Mouse (Mus musculus) gastrocnemius, postnatal 36 days (tissue): ENCODE data around the gene Arglu1. TPM values are rescaled to one million over a fixed set of nuclear protein-coding genes. Genes with fewer than 3 reads are reported as not detected.

ENCODE experiments used
- DNase-seq, 2 experiments: peaks; one replicate each; pipeline ENCODE4 v3.0.0; 2022
- intact Hi-C: fragments of 180-260 bp; cut with DNase I; formaldehyde crosslinking; loops from one replicate; pipeline ENCODE4 v1.15.1; 2025
- total RNA-seq, 2 experiments: library from RNA; stranded (reverse); gene quantifications; 2 replicates each; pipeline ENCODE4 v1.2.3; 2021

Arglu1 gene
- total RNA-seq, 2 experiments from 2014 or later = 31.0 to 34.5 TPM

- DNase-seq = peak in 1 of 2 experiments; percentile 22
- intact Hi-C loops = loop anchor here (5.0 to 10.0 kb wide), 2 partner anchors 332 to 514 kb away; no protein-coding TSS in a partner anchor
These were observed 29.8 kb downstream of the Arglu1 start for GRCm38 (mm10) chr8:8660307-8661098.

GRCm38 (mm10) chr8:8659503-8660306 is 30.6 kb downstream of the Arglu1 start:
- peak in 1 of 2 experiments; percentile 42 for DNase-seq
- intact Hi-C loops = loop anchor here (5.0 to 10.0 kb wide), 2 partner anchors 333 to 515 kb away; no protein-coding TSS in a partner anchor

GRCm38 (mm10) chr8:8658426-8659224 is 31.7 kb downstream of the Arglu1 start:
- peak; percentile 69 to 73 for DNase-seq
- intact Hi-C loops = no loop called here

DNA sequence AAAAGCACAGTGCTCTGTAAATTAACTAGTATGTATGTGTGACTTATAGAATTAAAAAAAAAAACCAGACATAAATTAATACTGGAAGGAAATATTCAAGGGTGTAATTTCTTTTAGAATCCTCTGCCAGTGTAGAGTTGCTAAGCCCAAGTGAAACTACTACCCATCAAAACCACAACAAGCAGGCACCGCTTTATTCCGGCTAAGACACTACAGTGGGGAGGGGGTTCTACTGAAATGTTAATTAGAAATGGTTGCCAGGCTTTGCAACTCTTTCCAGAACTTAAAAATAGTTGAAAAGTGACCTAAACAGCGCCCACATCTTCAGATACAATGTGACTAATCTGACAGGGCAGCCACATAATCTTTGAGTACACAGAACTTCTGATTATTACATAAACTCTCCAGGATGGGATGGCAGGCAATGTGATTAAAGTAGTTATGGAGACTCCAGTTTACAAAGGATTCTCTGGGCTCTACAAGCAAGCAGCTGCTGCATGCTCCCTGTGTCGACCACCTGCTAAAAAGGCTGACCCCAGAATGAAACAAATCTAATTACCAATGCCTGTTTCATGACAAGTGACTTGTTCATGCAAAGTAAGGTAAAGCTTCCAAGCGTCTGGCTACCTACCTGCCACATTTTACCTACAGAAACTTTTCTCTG is 32.5 kb downstream of the Arglu1 start:
- intact Hi-C loops = no loop called here
- DNase-seq = no peak

- intact Hi-C loops = no loop called here
- DNase-seq = no peak
These were observed 33.5 kb downstream of the Arglu1 start for GRCm38 (mm10) chr8:8656578-8657441.

DNA sequence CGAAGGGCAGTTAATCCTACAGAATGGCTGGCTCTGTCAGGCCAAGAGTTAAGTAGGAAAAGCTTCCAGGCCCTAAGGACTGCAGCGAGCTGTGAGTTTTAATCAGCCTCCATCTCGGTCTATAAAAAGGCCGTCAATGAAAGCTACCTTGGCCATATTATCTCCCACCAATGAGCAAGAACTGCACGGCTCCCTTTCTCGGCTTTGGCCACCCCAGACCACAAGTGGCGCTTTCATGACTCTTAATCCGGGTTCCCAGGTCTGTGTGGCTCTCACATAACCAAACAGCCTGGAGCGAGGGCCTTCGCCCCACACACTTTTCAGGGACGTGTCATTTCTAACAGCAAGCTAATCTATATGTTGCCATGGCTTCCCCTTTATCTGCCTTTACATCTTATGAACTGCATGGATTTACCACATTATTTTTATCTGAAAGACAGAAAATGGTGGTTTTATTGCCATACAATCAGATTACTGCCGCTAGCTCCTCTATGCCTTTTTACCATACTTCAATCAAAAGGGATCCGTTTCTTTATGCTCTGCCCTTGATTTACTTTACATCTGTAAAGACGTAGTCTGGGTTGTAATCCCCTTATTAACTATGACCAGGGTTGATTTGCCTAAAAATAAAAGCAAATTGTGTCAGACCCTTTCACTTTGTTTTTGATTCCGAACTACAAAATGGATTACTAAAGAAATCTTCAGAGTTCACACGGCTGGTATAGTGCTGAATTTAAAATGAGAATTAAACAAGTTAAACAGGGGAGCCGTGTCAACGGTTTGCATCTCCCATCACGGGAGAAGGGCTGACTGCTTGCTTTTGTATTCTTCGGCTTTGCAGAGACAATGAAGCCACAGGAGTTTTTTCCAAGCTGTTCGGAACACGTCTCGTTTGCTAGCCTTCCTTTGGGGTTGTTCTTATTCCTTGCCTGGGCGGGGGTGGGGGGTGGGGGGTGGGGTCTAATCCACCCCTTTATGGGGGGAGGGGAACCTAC is 34.7 kb downstream of the Arglu1 start:
- intact Hi-C loops = no loop called here

GRCm38 (mm10) chr8:8653906-8654489 is 36.3 kb downstream of the Arglu1 start:
- intact Hi-C loops = no loop called here
- no peak for DNase-seq

More for the DNA sequence above, 34.7 kb downstream of the Arglu1 start:
- DNase-seq = no peak

DNA sequence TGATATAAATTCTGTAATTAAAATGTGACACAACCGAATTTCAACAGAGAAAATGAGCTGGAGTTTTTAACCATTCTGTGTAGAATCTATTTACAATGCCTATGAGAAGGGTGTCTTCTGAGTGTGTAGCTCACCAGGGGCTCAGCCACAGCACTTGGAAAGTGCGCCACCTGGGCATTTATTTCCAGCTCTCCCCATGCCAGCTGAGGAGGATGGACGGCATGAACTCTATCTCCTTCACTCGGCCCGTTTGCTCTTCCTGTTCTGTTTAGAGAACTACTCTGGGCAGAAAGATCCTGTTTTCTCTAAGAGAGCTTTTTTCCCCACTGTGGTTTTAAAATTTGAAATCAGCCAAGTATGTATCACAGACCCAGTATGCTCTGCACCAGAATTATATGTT is 37.0 kb downstream of the Arglu1 start:
- intact Hi-C loops = no loop called here
- no peak for DNase-seq

DNA sequence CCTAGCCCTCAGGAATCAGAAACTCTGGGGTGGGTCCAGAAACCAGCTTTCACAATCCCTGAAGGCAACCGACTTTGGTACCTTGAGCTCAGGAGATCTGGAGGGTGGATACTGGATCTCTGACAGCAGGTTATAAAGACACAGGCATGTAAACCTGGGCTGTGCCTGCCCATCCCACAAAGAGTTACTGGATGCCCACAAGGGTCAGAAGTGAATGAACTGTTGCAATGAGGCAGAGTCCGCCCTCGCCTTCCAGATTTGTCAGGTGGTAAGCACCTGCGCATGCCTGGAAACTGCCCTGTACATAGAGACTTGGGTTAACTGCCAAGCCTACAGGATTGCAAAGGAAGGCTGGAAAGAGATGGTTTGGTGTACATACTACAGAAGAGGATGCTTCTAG is 37.9 kb downstream of the Arglu1 start:
- DNase-seq = no peak
- intact Hi-C loops = no loop called here

- no peak for DNase-seq
- intact Hi-C loops = no loop called here
These were observed 40.4 kb downstream of the Arglu1 start for GRCm38 (mm10) chr8:8649944-8650343.

DNA sequence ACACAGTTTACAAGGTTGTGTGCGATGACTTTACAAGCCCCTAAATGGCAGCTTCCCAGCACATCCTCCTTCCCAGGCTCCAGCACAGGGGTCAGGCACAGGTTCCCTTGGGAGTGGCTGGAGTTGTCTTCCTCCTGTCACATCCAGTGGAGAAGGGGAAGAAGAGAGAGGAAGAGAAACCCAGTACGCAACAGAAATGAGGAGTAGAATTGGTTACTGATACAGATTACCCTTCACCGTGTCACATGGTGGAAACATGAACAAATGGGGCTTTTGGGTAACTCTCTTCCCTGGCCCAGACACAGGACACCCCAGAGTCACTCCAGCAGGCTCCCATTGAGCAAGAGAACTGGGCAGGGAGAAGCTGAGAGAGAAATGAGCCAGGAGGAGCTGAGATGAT is 40.8 kb downstream of the Arglu1 start:
- intact Hi-C loops = no loop called here
- no peak for DNase-seq

DNA sequence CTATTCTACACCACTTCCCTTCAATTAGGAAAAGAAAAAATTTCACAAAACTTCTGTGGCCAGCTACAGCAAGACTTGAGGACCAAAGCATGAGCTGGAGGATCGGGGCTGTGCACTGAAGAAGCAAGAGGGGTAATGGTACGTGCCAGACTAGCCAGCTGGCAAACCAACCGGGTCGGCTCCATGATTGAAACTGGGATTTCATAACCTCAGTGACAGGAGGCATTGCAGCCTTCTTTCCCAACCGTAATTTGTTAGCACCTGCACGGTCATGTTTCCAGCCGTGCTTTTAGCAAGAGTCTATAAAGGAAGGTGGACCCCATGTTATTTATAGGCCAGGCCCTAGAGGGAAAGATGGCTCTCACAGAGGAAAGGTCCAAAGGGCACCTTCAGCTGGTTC is 41.6 kb downstream of the Arglu1 start:
- DNase-seq = no peak
- intact Hi-C loops = no loop called here

GRCm38 (mm10) chr8:8647824-8648223 is 42.5 kb downstream of the Arglu1 start:
- DNase-seq = no peak
- intact Hi-C loops = no loop called here

DNA sequence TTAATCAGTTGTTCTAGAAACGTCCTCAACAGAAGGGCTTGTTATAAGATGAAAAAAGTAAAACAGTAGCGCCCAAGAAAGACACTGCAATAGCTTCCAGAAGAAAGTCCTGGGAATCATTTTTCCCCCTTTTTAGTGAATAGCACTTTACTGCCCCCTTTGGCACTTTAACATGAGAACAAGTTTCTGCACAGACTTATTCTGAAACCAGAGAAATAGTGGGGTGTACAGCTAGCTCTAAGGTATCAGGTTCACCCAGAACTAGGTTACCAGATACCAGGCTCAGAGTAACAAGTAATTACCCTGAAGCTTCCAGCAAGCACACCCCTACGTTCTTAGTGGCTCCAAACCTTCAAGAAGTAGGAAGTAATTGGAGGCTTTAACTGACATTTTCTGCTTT is 43.0 kb downstream of the Arglu1 start:
- no peak for DNase-seq

DNA sequence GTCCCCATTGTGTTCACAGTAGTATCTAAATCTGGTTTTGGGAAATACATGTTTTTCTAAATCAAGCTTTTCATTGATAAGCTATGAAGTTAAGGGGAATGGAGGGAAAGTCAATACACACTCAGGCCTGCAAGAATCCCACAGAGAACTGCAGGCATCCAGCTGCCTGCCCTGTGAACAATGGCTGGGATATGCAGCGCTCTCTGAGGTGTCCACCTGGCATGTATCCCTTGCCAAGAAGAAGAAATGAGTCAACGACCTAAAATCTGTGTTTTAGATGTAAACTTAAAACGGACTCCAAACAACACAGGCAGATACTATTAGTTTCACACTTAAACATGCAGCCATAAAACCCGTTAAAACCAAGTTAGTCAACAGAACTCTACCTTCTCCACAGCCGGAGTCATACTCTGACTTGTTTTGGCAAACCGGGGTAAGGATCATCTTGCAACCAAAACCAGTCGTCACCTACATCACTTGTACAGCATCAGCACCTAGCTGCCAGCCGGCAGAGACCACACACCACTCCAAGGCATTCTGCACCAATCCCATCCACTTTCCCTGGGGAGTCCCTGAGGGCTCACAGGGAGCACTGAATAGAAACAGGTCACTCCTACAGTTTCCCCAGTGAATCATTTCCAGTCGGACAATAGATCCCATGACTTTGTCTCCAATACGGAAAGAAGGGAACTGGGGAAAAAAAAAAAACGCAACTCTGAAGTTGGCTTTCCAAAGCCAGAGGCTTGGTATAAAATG is 46.0 kb downstream of the Arglu1 start:
- intact Hi-C loops = no loop called here

More for the DNA sequence above, 43.0 kb downstream of the Arglu1 start:
- intact Hi-C loops = no loop called here

GRCm38 (mm10) chr8:8640264-8640588 is 50.1 kb downstream of the Arglu1 start:
- intact Hi-C loops = no loop called here
- no peak for DNase-seq

More for the DNA sequence above, 46.0 kb downstream of the Arglu1 start:
- DNase-seq = no peak
